Mouse (Mus musculus): ENCODE measurements around the gene Cacng8.
A peak's percentile ranks its signal among the peaks of the same experiment; 100 is the strongest.

The Cacng8 gene

DNA sequence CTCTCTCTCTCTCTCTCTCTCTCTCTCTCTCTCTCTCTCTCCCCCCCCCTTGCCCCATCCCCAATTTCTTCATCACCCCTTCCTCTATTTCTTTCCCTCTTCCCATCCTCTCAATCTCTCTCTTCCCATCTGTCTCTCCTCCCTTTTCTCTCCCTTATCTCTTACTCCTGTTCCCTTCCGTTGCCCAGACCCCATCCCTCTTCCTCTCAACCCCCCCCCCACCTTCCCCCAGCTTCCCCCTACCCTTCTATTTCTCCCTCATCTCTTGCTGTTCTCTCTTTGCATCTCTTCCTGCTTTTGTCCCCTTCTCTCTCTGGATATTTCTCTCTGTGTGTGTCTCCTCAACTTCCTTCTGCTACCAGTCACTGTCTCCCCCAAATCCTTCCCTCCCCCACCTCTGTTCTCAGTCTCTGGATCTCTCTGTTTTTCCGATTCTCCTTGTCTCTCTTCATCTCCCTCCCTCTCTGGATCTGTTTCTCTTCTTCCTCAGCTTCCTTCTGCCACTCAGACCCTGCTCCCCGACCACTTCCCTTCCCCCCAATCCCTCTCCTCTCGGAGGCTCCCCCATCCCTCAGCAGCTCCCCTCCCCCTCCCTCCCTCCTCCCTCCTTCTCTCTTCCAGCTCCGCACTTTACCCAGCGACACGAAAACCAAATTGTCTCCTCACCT, at the start of gene Cacng8:
Gene Cacng8 (plus strand): TSS at position 271 of the 668 bp plus-strand sequence.
- DNase-seq (ENCODE audit: low spot score in 2 of 2) = no peak

DNA sequence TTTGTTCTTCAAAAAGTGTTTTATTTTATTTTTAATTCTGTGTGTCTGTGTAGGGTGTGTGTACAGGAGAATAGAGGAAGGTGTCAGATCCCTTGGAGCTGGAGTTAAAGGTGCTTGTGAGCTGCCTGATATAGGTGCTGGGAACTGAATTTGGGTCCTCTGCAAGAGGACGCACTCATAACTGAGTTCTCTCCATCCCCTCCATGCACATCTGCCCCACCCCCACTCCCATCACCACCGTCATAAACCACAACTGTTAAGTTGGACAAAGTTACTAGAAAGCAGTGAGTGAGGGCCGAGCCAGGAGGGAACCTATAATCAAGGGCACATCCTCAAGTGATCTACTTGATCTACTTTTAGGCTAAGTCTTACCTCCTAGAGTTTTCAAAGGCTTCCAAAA, 46.6 kb upstream of the Cacng8 start:
- DNase-seq (ENCODE audit: low spot score in 2 of 2) = no peak

DNA sequence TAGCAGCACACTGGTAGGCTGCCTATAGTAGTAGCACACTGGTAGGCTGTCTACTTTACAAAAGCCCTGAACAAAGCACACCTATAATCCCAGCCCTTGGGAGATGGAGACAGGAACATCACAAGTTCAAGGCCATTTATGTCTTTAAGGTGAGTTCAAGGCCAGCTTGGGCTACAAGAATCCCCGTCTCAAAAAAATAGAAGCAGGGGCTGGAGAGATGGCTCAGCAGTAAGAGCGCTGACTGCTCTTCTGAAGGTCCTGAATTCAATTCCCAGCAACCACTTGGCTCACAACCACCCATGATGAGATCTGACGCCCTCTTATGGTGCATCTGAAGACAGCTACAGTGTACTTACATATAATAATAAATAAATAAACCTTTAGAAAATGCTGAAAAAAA, 45.2 kb upstream of the Cacng8 start:
- no peak for DNase-seq (ENCODE audit: low spot score in 2 of 2)

DNA sequence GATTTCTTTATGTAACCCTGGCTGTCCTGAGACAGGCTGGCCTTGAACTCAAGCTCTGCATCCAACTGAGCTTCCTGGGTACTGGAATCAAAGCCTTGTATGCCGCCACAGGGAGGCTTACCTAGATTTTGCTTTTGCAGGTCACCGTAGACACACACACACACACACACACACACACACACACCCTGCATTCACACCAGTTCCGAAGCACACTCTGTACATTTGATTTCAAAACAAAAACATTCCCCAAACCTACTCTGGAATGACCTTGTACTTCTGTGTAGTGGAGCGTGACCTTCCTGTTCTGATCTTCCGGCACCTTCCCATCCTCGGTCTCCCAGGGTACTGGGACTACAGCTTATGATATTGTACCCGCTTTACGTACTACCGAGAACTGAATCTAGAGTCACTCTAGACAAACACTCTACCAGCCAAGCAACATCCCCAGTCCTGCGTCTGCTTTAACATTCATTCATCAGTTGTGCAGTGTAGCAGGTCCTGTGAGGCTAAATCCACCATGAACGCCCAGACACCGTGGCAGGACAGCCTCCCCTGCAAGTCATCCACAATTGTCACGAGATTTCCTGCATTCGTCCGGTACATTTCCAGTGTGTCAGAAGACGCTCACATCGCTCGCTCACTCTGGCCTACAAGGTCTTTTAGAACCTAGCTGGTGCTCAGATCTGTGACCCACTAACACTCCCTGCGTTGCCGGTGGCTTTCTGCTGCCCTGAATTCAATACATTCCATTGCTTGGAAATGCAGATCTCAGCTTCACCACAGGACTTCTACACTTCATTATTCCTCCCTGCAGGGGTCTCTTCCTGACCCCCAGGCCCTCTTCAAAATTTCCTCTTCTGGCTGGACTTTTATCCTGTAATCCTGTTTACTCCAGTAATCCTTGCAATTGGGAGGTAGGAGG, 42.9 kb upstream of the Cacng8 start:
- DNase-seq (ENCODE audit: low spot score in 2 of 2) = no peak

GRCm38 (mm10) chr7:3348326-3348725, 42.2 kb upstream of the Cacng8 start:
- DNase-seq (ENCODE audit: low spot score in 2 of 2) = no peak

DNA sequence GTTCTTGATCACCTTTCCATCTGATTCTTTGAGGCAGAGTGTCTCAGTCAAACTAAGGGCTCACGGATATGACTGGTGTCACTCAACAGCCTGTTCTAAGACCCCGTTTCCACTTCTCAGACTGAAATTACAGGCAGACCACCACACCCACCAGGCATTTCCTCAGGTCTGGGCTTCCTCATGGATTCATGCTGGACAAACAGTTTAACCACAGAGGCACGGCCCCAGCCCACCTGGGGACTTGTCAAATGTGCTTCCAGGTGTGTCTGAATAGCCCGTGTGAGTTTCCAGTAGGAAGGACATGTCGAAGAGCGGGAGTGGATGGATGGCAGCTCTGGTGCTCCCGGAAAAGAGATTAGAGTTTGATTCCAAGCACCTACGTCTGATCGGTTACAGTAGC, 40.7 kb upstream of the Cacng8 start:
- DNase-seq (ENCODE audit: low spot score in 2 of 2) = no peak

GRCm38 (mm10) chr7:3351536-3351935, 38.9 kb upstream of the Cacng8 start:
- DNase-seq (ENCODE audit: low spot score in 2 of 2) = no peak

DNA sequence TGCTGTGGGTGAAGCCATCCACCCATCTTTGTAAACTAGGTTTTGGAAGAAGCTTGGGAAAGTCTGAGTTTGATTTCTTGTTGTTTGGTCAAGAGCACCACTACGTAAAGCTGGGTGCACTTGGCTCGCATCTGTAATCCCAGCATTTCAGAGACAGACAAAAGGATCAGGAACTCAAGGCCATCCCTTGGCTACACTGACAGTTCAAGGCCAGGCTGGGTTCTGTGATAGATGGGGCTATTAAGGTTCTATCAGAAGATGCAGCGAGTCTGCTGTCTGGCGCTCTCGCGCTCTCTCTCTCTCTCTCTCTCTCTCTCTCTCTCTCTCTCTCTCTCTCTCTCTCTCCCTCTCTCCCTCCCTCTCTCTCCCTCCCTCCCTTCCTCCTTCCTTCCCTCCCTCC, 35.6 kb upstream of the Cacng8 start:
- no peak for DNase-seq (ENCODE audit: low spot score in 2 of 2)

DNA sequence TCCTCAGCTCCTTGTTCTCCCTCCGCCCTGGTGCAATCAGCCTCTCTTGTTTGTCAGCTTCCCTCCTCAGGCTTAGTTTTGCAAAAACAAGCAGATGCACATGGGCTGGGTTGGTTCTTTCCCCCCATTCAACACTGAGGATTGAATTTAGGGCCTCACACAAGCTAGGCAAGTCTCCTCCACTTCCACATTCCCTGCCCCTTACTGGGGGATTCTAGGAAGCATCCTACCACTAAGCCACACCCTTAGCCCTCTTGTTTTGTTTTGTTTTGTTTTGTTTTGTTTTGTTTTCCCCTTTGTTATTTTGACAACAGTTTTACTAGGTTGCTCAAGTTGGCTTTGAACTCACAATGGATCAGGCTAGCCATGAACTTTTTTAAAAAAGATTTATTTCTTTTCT, 29.8 kb upstream of the Cacng8 start:
- no peak for DNase-seq (ENCODE audit: low spot score in 2 of 2)

- no peak for DNase-seq (ENCODE audit: low spot score in 2 of 2)
Observed at GRCm38 (mm10) chr7:3365547-3366279, 24.8 kb upstream of the Cacng8 start.

- no peak for DNase-seq (ENCODE audit: low spot score in 2 of 2)
Observed at GRCm38 (mm10) chr7:3366705-3367516, 23.6 kb upstream of the Cacng8 start.

DNA sequence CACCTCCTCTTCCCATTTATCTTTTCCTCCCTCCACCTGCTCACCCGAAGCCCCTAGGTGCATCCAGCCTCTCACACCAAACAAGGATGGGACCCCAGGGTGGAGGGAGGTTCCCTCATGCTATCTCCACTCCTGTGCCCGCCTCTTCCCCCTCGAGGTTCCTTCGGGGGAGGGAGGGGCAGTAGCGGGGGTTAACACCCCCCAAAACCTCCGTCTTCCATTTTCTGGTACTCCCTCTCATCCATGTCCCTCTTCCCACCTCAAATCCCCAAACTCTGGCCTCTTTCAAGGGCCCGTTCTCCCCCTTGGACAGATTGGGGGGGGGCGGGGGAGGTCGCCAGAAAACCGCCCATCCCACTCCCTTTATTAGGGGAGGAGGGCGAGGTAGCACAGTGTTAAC, 22.9 kb upstream of the Cacng8 start:
- no peak for DNase-seq (ENCODE audit: low spot score in 2 of 2)

DNA sequence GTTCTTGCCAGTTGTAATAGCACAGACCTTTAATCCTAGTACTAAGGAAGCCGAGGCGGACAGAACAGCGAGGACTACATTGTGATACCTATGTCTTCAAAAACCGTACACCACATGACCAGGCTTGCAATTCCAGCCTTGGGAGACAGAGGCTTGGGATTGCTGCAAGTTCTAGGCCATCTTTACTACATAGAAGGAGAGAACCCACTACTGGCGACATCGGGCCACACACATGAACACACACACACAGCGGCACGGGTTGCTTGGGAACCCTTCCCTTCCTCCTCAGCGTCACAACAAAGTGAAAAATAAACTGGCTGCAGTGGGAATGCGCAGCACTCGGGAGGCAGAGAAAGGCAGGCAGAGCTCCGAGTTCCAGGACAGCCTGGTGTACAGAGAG, 22.2 kb upstream of the Cacng8 start:
- no peak for DNase-seq (ENCODE audit: low spot score in 2 of 2)

- no peak for DNase-seq (ENCODE audit: low spot score in 2 of 2)
Observed at GRCm38 (mm10) chr7:3369189-3369588, 21.3 kb upstream of the Cacng8 start.

DNA sequence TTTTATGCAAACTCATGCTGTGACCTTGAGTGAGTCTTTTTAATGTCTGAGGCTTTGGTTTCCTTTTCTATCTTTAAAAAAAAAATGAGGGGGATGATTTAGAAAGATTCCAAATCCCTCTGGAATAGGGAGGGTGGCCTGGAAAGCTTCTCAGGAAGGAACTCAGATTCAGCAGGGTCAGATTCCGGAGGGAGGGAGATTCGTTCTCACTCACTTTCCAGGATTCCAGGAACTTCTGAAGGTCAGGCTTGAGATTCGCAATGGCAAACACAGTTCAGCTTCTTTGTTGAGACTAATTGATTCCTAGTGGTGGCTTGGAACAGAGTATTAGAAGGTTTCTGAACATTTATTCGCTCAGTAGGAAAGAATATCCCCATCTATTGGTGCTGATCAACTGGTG, 20.1 kb upstream of the Cacng8 start:
- DNase-seq (ENCODE audit: low spot score in 2 of 2) = no peak

GRCm38 (mm10) chr7:3372376-3372775, 18.1 kb upstream of the Cacng8 start:
- no peak for DNase-seq (ENCODE audit: low spot score in 2 of 2)

DNA sequence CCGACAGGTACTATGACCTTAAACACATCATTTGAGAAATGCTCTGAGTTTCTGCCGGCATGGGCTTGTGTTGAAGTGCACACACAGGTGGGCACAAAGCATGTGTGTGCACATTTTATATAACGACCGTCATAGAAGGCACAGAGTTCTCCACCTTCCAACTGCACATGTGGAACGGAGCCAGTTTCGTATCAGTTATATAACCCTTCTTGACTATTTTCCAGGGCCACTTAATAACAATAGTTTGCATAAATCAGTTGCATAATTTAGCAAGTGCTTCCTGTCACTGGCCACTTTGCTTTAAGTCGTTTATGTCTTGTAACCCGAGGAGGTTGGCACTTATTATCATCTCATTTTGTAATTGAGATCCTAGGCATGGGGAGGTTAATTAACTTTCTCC, 16.7 kb upstream of the Cacng8 start:
- DNase-seq (ENCODE audit: low spot score in 2 of 2) = no peak

DNA sequence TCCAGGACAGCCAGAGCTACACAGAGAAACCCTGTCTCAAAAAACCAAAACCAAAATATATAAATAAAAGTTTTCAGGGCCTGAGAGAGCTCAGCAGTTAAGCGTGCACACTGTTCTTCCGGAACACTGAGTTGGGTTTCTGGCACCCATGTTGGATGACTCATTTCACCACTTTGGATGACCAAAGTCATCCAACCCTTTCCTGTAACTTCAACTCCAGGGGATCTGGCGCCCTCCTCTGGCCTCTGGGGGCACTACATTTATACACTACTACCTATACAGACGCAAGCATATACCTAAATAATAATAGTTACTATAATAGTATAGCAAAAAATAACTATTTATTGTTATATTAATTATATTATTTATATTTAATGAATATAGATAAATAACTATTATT, 13.7 kb upstream of the Cacng8 start:
- peak; percentile 11 to 14 for DNase-seq (ENCODE audit: low spot score in 2 of 2)

DNA sequence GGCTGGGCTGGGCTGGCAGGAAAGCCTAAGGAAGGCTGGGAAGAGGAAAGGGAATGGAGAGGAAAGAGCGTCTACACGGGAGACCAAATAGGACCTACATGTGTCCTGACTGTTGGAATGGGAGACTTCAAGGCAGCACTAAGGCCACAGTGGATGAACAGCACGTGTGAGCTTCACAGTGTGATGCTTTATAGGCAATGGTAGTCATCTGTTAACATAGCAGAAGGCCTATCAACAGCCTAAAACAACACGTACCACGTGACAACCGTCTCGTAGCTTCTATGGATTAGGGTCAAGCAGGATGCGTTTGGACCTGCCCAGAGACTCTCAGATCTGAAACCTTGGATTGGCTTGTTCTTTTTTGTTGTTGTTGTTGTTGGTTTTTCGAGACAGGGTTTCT, 8.4 kb upstream of the Cacng8 start:
- no peak for DNase-seq (ENCODE audit: low spot score in 2 of 2)

- no peak for DNase-seq (ENCODE audit: low spot score in 2 of 2)
Observed at GRCm38 (mm10) chr7:3384807-3385319, 5.6 kb upstream of the Cacng8 start.

DNA sequence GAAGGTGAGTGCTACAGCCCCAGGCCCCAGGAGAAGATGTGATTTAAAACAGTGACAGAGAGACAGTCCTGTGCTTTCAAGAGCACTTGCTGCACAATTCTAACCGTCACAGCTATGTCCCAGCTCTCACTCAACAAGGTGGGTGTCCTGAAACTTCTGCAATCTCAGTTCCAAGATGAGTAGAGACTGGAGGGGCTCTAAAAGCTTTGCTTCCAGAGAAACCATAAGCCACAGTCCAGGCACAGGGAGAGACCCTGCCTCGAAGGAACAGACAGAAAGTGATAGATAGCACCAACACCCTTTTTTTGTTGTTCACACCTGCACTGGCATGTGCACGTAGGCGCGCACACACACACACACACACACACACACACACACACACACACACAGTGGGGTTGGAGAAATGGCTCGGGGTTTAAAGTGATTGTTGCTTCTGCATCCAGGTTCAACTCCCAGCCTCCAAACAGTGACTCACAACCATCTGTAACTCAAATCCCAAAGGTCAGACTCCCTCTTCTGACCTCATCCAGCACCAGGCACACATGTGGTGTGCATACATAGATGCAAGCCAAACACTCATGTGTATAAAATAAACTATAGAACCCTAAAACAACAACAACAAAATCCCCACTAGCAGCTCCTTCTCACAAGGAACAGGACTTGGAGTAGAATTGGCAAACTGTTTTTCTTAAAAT, 4.3 kb upstream of the Cacng8 start:
- no peak for DNase-seq (ENCODE audit: low spot score in 2 of 2)

Data from urinary bladder, adult 18-20 months (tissue).